Mouse (Mus musculus) spleen, adult 2 months (tissue): ENCODE results near the gene Uqcrh. TPM values are rescaled to one million over a fixed set of nuclear protein-coding genes. Genes with fewer than 3 reads are reported as not detected.
A peak's percentile ranks its signal among the peaks of the same experiment; 100 is the strongest.

Source experiments
- DNase-seq, 2 experiments: peaks; one replicate each; pipeline versions ENCODE4 v3.0.0 to v3.0.0-alpha.2; 2012 to 2021; ENCODE audit warnings: low spot score in 2 of 2, low read depth in 1 of 2
- H3K27ac ChIP-seq: fragments of 200-500 bp; 2 replicates; pipeline ENCODE4 v1.5.1; 2012; ENCODE audit warnings: low read length, inconsistent platforms; ENCODE audit not compliant: insufficient read depth
- H3K27me3 ChIP-seq: fragments of 200-500 bp; 2 replicates; pipeline ENCODE4 v1.6.1; 2012; ENCODE audit warnings: mild to moderate bottlenecking, moderate library complexity, low read length, inconsistent platforms; ENCODE audit not compliant: control insufficient read depth, insufficient read depth
- H3K36me3 ChIP-seq: fragments of 200-500 bp; 2 replicates; pipeline ENCODE4 v1.6.1; 2012; ENCODE audit warnings: mild to moderate bottlenecking, low read length, inconsistent platforms; ENCODE audit not compliant: control insufficient read depth, insufficient read depth
- H3K4me1 ChIP-seq: fragments of 200-500 bp; 2 replicates; pipeline ENCODE4 v1.6.1; 2011; ENCODE audit warnings: inconsistent platforms; ENCODE audit not compliant: control insufficient read depth, insufficient read depth, insufficient read length
- H3K4me3 ChIP-seq: fragments of 200-500 bp; 2 replicates; pipeline ENCODE4 v1.5.1; 2011; ENCODE audit warnings: mild to moderate bottlenecking, inconsistent platforms; ENCODE audit not compliant: insufficient read depth, insufficient read length; ENCODE audit errors: extremely low read depth
- CTCF ChIP-seq: fragments of 200-500 bp; IDR thresholded peaks from 2 replicates; pipeline ENCODE4 v1.5.1; 2011; ENCODE audit warnings: mild to moderate bottlenecking, inconsistent platforms; ENCODE audit not compliant: insufficient read depth, insufficient read length, insufficient replicate concordance; ENCODE audit errors: extremely low read depth
- POLR2A ChIP-seq: fragments of 200-500 bp; IDR thresholded peaks from 2 replicates; pipeline ENCODE4 v1.6.1; 2011; ENCODE audit warnings: low read depth, low read length, inconsistent platforms
- WGBS: fragments of 180-500 bp; shearing (Covaris S2); methylation state at CpG from one replicate; pipeline ENCODE4 v1.1.7; 2018; 5-methylcytosine and 5-hydroxymethylcytosine counted together
- polyA plus RNA-seq: library from polyadenylated mRNA; depleted of rRNA; stranded (reverse); fragments of >200 nt; gene quantifications from 2 replicates; pipeline ENCODE4 v1.2.3, GENCODE M21; 2012

The Uqcrh gene
- polyA plus RNA-seq, 1 experiment: 48.9 TPM

- WGBS: 17% methylated on average over 1 of the region's 1 CpGs
- TF ChIP-seq CTCF (no peak), POLR2A (no peak)
- no peaks in the 10 kb centered on the region for H3K27me3 ChIP-seq
- DNase-seq: no peak
- no peak overlapping the region for H3K4me3 ChIP-seq
- H3K36me3 ChIP-seq: no peaks in the 10 kb centered on the region
- peaks cover 5% of the 10 kb centered on the region; the same call in 1 of the 2 replicates for H3K4me1 ChIP-seq
- H3K27ac ChIP-seq: no peak overlapping the region
Measured at GRCm38 (mm10) chr4:116057559-116057958, 17.3 kb downstream of the Uqcrh start.

GRCm38 (mm10) chr4:116053399-116053961 lies 21.4 kb downstream of the Uqcrh start, which contains the start of gene Nsun4:
TSS of gene Nsun4 (minus strand) at chr4:116053876.
- Histone ChIP-seq H3K4me3 (peak within 1 kb of the TSS; percentile 81), H3K27me3 (no peaks in the 10 kb centered on the region), H3K27ac (peak within 1 kb of the TSS; percentile 93), H3K4me1 (peaks cover 8% of the 10 kb centered on the region; the same call in 1 of the 2 replicates), H3K36me3 (no peaks in the 10 kb centered on the region)
- under 1% methylated on average over 35 of the region's 35 CpGs for WGBS
- DNase-seq: peak; percentile 88 to 94
- TF ChIP-seq POLR2A (peak; percentile 67), CTCF (no peak)

- H3K27ac ChIP-seq: peak overlapping the region; percentile 93
- peak in 1 of 2 experiments; percentile 51 for DNase-seq
- H3K4me3 ChIP-seq: peak overlapping the region; percentile 81
- 10% methylated on average over 22 of the region's 22 CpGs for WGBS
- H3K36me3 ChIP-seq: peaks cover 5% of the 10 kb centered on the region
- H3K27me3 ChIP-seq: no peaks in the 10 kb centered on the region
- TF ChIP-seq POLR2A (no peak), CTCF (peak; percentile 21; the same call in 1 of the 2 replicates)
- H3K4me1 ChIP-seq: peaks cover 8% of the 10 kb centered on the region; the same call in 1 of the 2 replicates
Measured at GRCm38 (mm10) chr4:116052526-116053293, 22.2 kb downstream of the Uqcrh start.

GRCm38 (mm10) chr4:116049211-116049610 lies 25.7 kb downstream of the Uqcrh start:
- TF ChIP-seq CTCF (no peak), POLR2A (no peak)
- Histone ChIP-seq H3K27me3 (no peaks in the 10 kb centered on the region), H3K4me1 (peaks cover 7% of the 10 kb centered on the region; the same call in 1 of the 2 replicates), H3K27ac (no peak overlapping the region), H3K4me3 (no peak overlapping the region), H3K36me3 (peaks cover 8% of the 10 kb centered on the region)
- 86% methylated on average over 3 of the region's 3 CpGs for WGBS
- no peak for DNase-seq

GRCm38 (mm10) chr4:116048130-116048920 lies 26.5 kb downstream of the Uqcrh start:
- Histone ChIP-seq H3K27ac (no peak overlapping the region), H3K36me3 (peaks cover 8% of the 10 kb centered on the region), H3K4me1 (peaks cover 7% of the 10 kb centered on the region; the same call in 1 of the 2 replicates), H3K4me3 (no peak overlapping the region), H3K27me3 (no peaks in the 10 kb centered on the region)
- 88% methylated on average over 7 of the region's 7 CpGs for WGBS
- TF ChIP-seq POLR2A: no peak
- TF ChIP-seq CTCF: no peak
- no peak for DNase-seq

GRCm38 (mm10) chr4:116047681-116048080 lies 27.2 kb downstream of the Uqcrh start:
- H3K27me3 ChIP-seq: no peaks in the 10 kb centered on the region
- H3K4me1 ChIP-seq: peaks cover 5% of the 10 kb centered on the region; the same call in 1 of the 2 replicates
- WGBS: 93% methylated on average over 1 of the region's 1 CpGs
- no peak overlapping the region for H3K4me3 ChIP-seq
- no peak for DNase-seq
- no peak for TF ChIP-seq CTCF
- no peak for TF ChIP-seq POLR2A
- H3K36me3 ChIP-seq: peaks cover 12% of the 10 kb centered on the region
- H3K27ac ChIP-seq: no peak overlapping the region
